Mouse (Mus musculus) gastrocnemius, postnatal 36 days (tissue): ENCODE results near the gene Tab1. TPM values are rescaled to one million over a fixed set of nuclear protein-coding genes. Genes with fewer than 3 reads are reported as not detected.

Source experiments
- DNase-seq, 2 experiments: peaks; one replicate each; pipeline ENCODE4 v3.0.0; 2022
- intact Hi-C: fragments of 180-260 bp; cut with DNase I; formaldehyde crosslinking; loops from one replicate; pipeline ENCODE4 v1.15.1; 2025
- total RNA-seq, 2 experiments: library from RNA; stranded (reverse); gene quantifications; 2 replicates each; pipeline ENCODE4 v1.2.3; 2021

Tab1 gene
- total RNA-seq, 2 experiments from 2014 or later = 11.9 to 16.4 TPM

DNA sequence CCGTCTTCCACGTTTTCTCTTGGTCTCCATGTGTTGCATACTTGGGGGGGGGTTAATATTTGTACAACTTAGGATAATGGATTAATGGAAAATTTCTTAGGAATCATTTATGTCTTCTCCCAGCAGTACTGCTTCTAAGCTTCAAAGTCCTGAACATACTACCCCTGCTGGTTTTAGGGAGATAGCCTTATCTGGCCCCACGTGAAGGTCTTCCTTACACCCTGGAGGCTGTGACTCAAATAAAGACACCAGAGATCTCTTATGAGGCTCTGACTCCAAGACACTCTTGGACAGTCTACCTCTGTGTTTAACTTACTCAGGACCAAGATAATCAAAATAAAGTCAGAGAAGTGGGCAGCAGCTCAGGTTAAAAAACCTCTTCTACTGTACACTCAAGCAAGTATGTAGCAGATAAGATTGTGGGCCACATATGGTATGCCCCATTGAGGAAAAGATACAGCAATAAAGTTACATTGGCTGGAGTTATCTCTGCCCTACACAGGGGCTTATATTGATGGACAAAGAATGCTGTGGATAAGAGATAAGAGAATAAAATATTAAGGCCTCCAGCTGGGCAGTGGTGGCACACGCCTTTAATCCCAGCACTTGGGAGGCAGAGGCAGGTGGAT is 49.3 kb downstream of the Tab1 start:
- intact Hi-C loops = no loop called here
- DNase-seq = no peak

GRCm38 (mm10) chr15:80188927-80189326 is 56.0 kb downstream of the Tab1 start:
- intact Hi-C loops = no loop called here
- no peak for DNase-seq

GRCm38 (mm10) chr15:80190075-80190474 is 57.1 kb downstream of the Tab1 start:
- intact Hi-C loops = no loop called here

GRCm38 (mm10) chr15:80191585-80192245 is 58.8 kb downstream of the Tab1 start:
- intact Hi-C loops = no loop called here
- no peak for DNase-seq

More at GRCm38 (mm10) chr15:80190075-80190474, 57.1 kb downstream of the Tab1 start:
- no peak for DNase-seq

- intact Hi-C loops = no loop called here
- DNase-seq = no peak
Measured at GRCm38 (mm10) chr15:80192246-80192585, 59.3 kb downstream of the Tab1 start.

DNA sequence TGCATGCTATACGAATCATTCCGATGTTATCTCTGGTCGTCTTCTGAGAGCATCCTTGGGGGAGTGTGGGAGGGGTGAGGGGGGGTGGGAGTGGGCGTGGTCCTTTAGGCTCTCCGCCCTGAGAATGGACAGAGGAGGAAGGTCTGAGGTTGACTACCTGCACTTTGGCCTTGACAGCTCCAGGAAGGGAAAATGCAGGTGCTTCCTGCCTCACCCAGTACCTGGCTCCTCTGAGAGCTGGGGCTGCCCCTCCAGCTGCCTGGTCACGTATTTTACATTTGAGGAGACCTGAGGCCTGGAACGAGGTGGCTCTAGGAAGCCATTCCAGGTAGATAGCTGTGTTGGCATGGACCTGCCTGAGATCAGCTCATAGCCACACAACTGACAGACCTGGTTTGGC is 59.9 kb downstream of the Tab1 start:
- intact Hi-C loops = no loop called here
- DNase-seq = no peak

- DNase-seq = no peak
- intact Hi-C loops = no loop called here
Measured at GRCm38 (mm10) chr15:80199556-80199955, 66.6 kb downstream of the Tab1 start.

DNA sequence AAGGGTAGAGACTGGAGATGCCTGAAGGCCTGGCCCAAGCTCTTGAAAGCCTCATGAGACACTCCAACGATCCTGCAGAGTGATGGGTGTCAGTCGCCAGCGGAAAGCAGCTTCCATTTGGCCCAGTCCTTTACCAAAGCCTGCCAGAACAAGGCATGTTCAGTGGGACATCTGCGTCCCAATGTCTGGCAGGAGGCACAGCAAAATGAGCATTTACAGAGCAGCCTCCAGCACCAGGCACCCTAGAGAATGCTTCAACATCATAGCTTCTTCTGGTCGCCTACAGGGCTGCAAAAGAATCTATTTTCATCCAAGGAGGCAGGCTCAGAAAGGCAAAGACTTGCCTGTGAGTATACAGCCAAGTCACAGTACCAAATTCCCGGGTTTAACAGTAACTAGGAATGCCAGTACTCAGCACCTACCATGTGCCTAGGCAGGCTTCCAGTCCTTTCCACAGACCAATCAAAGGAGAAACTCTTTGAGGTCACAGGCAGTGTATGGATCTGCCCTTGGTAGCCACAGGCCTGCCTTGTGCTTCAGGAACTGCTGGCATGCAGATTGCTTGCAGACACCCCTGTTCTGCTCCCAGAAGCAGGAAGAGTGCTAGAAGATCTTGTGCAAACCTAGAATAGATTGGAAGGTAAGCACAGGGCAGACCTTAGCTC is 69.3 kb downstream of the Tab1 start:
- no peak for DNase-seq
- intact Hi-C loops = no loop called here

GRCm38 (mm10) chr15:80203406-80203805 is 70.5 kb downstream of the Tab1 start:
- intact Hi-C loops = no loop called here

GRCm38 (mm10) chr15:80206057-80206565 is 73.2 kb downstream of the Tab1 start:
- DNase-seq = no peak
- intact Hi-C loops = no loop called here

More at GRCm38 (mm10) chr15:80203406-80203805, 70.5 kb downstream of the Tab1 start:
- no peak for DNase-seq

DNA sequence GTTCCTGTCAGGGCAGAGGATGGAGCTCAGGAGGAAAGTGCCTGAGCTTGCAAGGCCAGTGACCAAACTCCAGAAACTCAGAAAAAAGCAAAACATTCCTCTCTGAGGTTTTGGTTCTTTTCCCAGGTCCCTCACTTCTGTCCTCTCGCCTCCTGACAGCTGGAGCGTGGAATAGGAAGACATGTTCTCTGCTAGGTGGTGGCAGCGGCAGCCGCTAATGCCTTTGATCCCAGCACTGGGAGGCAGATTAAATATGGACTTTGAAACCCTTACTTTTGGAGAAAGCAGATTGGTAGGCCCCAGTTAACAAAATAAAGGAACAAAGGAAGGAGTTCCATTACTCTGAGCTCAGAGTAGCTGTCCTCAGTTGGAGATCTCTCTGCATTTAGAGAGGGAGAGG is 75.5 kb downstream of the Tab1 start:
- intact Hi-C loops = no loop called here
- DNase-seq = no peak

Other genes with a start within 250 kb of the Tab1 start
- 1 to 10 TPM; 2.7 to 4.7 TPM for gene Apobec3, start 241.5 kb upstream of the Tab1 start, total RNA-seq
- gene Cbx7, start 162.0 kb upstream of the Tab1 start, total RNA-seq = 10 to 100 TPM; 10.8 to 16.8 TPM
- gene Pdgfb, start 118.2 kb upstream of the Tab1 start, total RNA-seq = 10 to 100 TPM; 16.5 to 17.9 TPM
- gene Syngr1, start 41.8 kb upstream of the Tab1 start, total RNA-seq = 10 to 100 TPM; 36.2 to 42.2 TPM
- gene Rpl3, start 41.3 kb upstream of the Tab1 start, total RNA-seq = 10 to 100 TPM; 43.5 to 51.8 TPM
- gene Mgat3, start 40.6 kb downstream of the Tab1 start, total RNA-seq = under 1 TPM; 0.64 to 0.96 TPM
- gene Mief1, start 100.9 kb downstream of the Tab1 start, total RNA-seq = 10 to 100 TPM; 19.2 to 25.8 TPM
- 1 to 10 TPM in 1 of 2 experiments, not detected in 1; 3.8 TPM for gene AC140267.1, start 102.7 kb downstream of the Tab1 start, total RNA-seq
- 100 to 1,000 TPM; 118 to 137 TPM for gene Atf4, start 122.1 kb downstream of the Tab1 start, total RNA-seq
- gene Rps19bp1, start 131.2 kb downstream of the Tab1 start, total RNA-seq = 10 to 100 TPM; 11.6 to 12.4 TPM
- under 1 TPM; 0.05 to 0.62 TPM for gene Cacna1i, start 154.1 kb downstream of the Tab1 start, total RNA-seq